Mouse (Mus musculus): ENCODE data around the gene Olfr1495. TPM values are rescaled to one million over a fixed set of nuclear protein-coding genes. Genes with fewer than 3 reads are reported as not detected.

Olfr1495 gene
- not detected in 2 replicates for polyA plus RNA-seq (2012)

DNA sequence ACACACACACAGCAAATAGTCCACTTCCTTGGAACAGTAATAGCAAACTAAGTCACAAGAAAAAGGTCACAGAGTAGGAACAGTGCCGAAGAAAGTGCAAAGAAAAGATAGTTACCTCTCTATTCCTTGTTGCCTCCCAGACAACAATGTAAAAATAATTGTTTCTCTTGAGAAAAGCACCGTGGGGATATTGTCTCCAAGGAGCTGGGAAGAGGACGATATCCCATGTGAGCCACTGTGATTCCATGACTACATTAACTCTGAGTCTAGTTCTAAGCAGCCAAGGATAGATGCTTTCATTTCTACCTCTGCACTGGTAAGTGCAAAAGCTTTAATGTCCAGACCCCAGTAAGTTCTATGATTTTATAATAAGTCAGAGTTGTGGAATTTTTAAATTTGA lies at the start of gene Olfr1495:
Gene Olfr1495, plus strand, starts transcription at position 301 of the 400 bp plus-strand sequence.

DNA sequence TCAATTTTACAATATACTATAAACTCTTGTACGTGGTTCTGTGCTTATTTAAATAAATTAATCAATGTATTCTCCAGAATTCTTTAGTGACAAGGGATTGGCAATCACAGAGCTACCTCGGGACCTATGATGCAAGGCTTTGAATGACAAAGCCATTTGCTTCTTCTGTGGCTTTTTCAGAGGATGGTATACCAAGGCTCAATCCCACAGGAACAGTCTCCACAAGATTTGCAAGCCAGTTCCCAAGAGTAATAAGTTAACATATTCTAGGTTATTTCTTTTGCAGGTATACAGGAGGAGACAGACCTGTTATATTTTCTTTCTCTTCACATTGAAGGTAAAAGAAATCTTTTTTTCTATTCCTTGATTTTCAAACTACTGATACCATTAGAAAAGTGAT lies 41.4 kb upstream of the Olfr1495 start, which contains the start of gene Olfr1493-ps1:
Gene Olfr1493-ps1, plus strand, starts transcription at position 301 of the 400 bp plus-strand sequence.

DNA sequence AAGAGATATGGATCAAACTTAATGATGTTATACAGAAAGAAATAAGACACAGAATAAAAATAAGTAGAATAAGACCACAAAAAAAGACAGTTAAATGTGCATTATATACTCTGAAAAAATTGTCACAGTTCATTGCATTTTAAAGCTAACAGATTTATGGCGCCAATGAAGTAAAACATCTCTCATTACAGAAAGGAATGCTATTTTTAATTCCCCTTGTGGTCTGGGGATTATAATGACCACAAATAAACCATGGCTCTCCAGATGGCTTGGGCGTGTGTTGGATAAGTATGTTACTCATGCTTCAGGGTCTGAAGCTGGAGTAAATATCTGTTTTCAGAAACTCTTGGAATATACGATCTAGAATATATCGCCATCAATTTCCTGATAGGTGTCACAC lies 25.0 kb upstream of the Olfr1495 start, which contains the start of gene Olfr1494:
Gene Olfr1494, plus strand, starts transcription at position 301 of the 400 bp plus-strand sequence.

DNA sequence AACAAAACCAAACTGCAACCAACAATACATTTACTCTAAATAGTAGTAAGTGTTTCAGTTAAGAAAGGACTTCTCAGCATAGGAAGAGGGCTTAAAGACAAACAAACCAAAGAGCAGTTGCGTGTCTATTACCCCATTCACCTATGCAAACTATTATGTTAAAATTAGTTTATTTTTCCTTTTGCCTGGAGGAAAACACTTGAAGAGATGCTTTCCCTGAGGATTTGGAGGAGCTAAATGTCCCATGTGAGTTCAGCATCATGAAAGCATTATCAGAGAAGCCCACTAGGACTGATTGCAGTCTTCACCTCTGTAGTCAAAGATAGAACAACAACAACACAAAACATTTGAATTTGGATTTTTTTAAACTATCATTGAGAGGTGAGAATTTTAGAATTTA lies 13.2 kb downstream of the Olfr1495 start, which contains the start of gene Olfr1496:
Gene Olfr1496, plus strand, starts transcription at position 301 of the 400 bp plus-strand sequence.

DNA sequence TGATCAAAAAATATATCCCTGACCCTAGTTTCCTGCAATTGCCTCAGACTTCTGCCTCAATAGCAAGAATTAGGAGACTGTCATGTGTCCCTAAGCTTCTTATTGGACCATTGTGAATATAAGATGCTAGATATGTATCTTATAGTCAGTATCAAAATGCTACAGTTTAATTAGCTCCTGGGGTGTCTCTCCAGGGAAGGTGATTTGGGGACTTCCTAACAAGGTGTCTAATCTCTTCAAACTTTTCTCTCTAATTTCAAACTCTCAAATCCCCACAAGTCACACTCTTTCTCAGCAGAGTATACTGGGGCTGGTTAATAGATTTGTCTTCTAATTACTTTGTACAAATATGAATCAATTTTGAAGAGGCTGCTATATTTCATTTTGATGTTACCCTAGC lies 33.7 kb downstream of the Olfr1495 start, which contains the start of gene Olfr1497:
Gene Olfr1497, minus strand, starts transcription at position 101 of the 400 bp plus-strand sequence.

DNA sequence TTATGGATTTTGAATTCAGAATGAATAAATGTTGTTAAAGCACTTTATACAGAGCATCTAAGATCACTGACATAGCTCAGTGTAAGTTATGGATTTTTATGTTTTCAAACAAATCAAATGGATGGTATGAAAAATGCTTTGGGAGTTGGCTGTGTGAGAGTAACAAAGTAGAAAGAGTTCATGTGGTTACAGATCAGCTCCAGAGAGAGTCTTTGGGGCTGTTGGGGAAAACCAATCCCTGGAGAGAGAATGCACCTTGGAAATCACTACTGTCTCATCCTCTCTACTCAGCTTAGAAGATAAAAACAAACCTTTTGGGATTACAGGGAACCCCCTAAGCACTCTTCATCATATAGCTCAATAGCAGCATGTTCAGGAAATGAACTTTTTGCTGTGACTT lies 54.9 kb downstream of the Olfr1495 start, which contains the start of gene Olfr1499:
Gene Olfr1499, minus strand, starts transcription at position 101 of the 400 bp plus-strand sequence.

Other genes starting within 250 kb of the Olfr1495 start
- gene Olfr1480, start 236.7 kb upstream of the Olfr1495 start, polyA plus RNA-seq (2012), result not detected in 2 replicates
- gene Olfr1484, start 181.1 kb upstream of the Olfr1495 start, polyA plus RNA-seq (2012), result not detected in 2 replicates
- not detected in 2 replicates for gene Olfr1487, start 147.2 kb upstream of the Olfr1495 start, polyA plus RNA-seq (2012)
- gene Olfr1489, start 133.0 kb upstream of the Olfr1495 start, polyA plus RNA-seq (2012), result 0.01 TPM in 1 of 2 replicates, not detected in the other
- not detected in 2 replicates for gene Olfr1490, start 113.5 kb upstream of the Olfr1495 start, polyA plus RNA-seq (2012)
- not detected in 2 replicates for gene Olfr1491, start 67.3 kb upstream of the Olfr1495 start, polyA plus RNA-seq (2012)
- not detected in 2 replicates for gene Olfr1493-ps1, start 41.3 kb upstream of the Olfr1495 start, polyA plus RNA-seq (2012)
- gene Olfr1494, start 24.9 kb upstream of the Olfr1495 start, polyA plus RNA-seq (2012), result not detected in 2 replicates
- not detected in 2 replicates for gene Olfr1496, start 13.3 kb downstream of the Olfr1495 start, polyA plus RNA-seq (2012)
- gene Olfr1497, start 33.6 kb downstream of the Olfr1495 start, polyA plus RNA-seq (2012), result not detected in 2 replicates
- not detected in 2 replicates for gene Olfr1499, start 54.8 kb downstream of the Olfr1495 start, polyA plus RNA-seq (2012)
- not detected in 2 replicates for gene Olfr1500, start 65.9 kb downstream of the Olfr1495 start, polyA plus RNA-seq (2012)
- not detected in 2 replicates for gene Olfr1501, start 86.1 kb downstream of the Olfr1495 start, polyA plus RNA-seq (2012)
- gene Olfr1502, start 97.2 kb downstream of the Olfr1495 start, polyA plus RNA-seq (2012), result 0.10 TPM in 1 of 2 replicates, not detected in the other
- gene Olfr1504, start 133.3 kb downstream of the Olfr1495 start, polyA plus RNA-seq (2012), result not detected in 2 replicates
- gene Olfr1505, start 148.9 kb downstream of the Olfr1495 start, polyA plus RNA-seq (2012), result not detected in 2 replicates

Measured in megakaryocyte-erythroid progenitor cell, adult 5 weeks (primary cell).